Mouse (Mus musculus): ENCODE data around the gene Zbtb4.
"Not testable (repeated sequence)": the region's sequence is repeated elsewhere in the genome, so short reads cannot be mapped to it uniquely, and the experiment has no call there.

The Zbtb4 gene

DNA sequence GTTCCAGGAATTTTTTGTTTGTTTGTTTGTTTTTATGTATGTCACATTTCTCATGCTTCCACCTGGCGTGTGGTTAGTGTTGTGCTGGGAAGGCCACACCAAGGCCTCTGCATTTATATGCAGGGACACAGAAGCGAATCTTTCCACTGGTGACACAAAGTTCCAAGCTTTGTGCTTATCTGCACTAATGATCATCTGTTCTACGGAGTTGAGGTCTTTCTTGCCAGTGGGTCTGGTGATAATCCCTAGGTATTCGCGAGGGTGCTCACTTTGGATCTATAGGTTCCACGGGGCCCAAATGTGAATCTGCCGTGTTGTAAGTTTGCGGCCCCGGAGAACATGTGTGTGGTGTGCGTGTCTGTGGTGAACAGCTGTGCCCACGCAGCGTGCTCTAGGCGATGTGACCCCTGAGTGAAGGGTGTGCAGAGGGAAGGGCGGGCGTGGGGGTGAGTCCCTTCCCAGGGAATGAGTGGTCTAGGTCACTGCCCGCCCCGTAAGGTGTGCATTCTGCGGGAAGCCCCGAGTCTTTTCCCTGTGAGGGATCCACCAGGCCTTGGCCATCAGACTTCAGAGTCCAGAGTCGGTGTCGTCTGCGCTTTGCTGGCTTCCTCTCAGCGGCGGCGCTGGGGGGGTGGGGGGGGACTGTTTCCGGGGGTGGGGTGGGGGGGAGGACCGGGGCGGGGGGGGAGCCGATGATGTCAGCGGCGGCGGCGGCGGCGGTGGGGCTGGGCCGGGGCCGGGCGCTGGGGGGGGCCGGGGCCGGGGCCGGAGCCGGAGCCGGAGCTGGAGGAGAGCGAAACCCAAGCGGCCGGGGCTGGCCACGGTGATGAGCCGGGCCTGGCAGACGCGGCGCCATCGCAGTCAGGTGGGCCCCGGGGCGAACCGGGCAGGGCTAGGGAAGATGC lies at the start of gene Zbtb4:
TSS of gene Zbtb4 (plus strand) at position 692 of the 905 bp plus-strand sequence.
- peak; percentile 53 for DNase-seq

DNA sequence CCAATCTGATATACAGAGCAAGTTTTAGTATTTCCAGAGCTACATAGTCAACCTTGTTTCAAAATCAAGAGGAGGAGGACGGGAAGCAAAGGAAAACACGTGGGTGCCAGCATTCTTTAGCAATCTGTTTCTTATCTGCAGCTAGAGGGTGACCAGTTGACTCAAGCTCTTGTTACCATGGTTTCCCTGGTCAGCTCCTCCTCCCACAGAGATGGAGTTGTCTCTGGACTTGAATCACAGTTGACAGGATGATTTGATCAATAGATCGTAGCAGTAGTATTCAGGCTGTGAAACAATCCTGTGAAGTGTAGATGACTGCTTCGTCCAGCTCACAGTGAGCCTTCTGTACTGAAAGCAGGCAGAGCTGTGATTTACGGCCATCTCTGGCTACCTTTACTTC lies 49.8 kb upstream of the Zbtb4 start:
- peak; percentile 19 for DNase-seq

DNA sequence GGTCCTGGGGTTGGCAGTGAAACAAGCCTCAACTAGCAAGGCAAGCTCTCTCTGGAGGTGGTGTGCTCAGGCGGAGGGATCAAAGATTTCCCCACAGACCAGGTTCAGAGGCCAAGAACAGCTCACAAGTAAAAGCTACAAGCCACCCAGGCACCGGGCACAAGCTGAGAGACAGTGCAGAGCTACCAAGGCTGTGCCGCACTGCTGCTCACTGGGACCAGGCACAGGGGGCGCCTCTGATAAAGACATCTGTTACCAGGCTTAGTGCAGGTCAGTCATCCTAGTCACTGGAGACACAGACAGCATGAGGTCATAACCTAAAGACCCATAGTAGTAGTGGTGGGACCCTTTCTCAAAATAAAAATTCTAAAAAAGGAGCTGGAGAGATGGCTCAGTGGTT lies 48.8 kb upstream of the Zbtb4 start:
- DNase-seq = no peak

DNA sequence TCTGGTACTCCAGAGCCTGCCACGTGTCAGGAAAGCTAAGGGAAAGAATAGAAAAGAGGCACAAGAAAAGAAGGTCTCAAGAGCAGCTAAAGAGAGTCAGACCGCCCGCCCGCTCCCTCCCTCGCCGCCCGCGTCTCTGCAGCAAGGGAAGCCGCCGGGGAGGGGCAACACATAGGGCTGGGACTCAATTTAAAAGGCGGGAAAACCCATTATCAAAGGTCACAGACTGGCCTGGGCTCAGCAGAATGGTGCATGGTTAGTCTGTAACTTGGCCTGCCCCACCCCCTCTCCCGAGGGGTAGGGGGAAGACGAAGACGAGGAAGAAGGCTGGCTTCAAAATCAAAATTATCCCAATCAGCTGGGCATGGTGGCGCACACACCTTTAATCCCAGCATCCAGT lies 47.1 kb upstream of the Zbtb4 start:
- no peak for DNase-seq

DNA sequence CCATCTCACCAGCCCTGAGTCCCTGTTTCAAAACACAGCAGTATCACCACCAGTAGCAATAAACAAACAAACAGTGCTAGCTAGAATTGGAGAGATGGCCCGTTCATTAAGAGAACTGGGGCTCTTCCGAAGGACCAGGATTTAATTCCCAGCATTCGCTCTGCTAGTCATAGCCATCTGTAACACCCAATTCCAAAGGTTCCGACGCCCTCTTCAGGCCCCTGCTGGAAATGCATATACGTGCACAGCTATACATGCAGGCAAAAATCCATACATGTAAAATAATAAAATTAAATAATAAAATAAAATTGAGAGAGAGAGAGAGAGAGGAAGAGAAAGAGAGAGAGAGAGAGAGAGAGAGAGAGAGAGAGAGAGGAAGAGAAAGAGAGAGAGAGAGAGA lies 46.3 kb upstream of the Zbtb4 start:
- no peak for DNase-seq

DNA sequence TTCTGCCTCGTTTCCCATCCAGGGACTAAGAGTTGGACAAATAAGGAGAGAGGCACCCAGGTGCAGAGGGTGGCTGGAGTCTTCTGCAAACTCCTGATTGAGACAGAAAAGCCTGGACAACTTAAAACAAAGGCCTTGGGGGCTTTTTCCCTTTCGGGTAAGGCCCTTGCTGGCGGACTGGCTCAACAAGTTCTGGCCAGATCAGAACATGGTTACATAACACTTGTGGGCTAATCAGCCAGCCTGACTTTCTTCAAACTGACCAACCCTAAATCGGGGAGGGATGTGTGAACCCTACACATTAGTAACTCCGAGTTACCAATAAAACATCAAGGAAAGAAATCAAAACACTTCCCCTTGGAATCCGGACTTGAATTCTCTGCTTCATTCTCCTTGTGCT lies 44.9 kb upstream of the Zbtb4 start:
- DNase-seq = no peak

DNA sequence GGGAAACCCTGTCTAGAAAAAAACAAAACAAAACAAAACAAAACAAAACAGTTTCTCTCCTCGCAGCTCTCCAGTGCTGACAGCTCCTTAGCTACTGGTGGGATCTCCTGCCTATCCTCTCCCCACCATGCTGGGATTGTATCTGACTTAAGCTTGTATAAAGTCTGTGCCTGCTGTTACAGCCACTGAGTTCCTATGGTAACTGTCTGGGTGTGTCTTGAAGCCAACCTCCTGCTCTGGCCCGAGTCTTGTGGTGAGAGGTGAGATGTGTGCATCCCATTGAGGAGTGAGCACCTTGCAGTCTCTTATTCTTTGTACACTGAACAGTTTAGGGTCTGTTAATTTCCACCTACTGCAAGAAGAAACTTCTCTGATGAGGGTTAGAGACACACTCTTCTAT lies 42.6 kb upstream of the Zbtb4 start:
- no peak for DNase-seq

DNA sequence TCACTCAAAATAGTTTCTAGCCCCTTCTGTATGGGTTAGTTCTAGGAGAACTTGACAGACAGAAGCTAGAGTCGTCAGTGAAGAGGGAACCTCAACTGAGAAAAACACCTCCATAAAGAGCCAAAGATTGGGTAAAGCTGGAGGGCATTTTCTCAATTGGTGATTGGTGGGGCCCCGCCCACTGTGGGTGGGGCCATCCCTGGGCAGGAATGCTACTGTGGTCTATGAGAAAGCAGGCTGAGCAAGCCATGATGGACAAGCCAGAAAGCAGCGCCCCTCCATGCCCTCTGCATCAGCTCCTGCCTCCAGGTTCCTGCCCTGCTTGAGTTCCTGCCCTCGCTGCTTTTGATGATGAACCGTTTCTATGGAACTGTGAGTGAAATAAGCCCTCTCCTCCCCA lies 39.8 kb upstream of the Zbtb4 start:
- DNase-seq = no peak

DNA sequence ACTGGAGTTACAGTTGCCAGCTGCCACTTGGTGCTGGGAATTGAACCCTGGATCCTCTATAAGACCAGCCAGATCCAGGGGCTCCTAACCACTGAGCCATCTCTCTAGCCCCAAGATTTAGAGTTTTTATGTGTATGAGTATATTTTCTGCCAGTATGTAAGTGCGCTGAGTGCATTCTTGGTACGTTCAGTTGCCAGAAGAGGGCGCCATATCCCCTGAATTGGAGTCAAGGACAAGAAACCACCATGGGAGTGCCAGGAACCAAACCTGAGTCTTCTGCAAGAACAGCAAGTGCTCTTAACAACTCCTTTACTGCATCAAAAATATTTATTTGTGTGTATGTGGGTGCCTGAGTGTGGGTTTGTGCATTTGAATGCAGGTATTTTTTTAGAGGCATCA lies 36.6 kb upstream of the Zbtb4 start:
- peak; percentile 78 for DNase-seq

DNA sequence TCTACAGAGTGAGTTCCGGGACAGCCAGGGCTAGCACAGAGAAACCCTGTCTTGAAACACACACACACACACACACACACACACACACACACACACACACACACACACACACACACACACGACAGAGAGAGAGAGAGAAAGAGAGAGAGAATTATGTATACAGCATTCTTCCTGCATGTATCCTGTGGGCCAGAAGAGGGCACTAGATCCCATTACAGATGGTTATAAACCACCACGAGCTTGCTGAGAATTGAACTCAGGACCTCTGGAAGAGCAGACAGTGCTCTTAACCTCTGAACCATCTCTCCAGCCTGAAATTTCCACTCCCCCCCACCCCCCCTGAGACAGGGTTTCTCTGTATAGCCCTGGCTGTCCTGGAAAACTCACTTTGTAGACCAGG lies 34.3 kb upstream of the Zbtb4 start:
- DNase-seq = not testable (repeated sequence)

DNA sequence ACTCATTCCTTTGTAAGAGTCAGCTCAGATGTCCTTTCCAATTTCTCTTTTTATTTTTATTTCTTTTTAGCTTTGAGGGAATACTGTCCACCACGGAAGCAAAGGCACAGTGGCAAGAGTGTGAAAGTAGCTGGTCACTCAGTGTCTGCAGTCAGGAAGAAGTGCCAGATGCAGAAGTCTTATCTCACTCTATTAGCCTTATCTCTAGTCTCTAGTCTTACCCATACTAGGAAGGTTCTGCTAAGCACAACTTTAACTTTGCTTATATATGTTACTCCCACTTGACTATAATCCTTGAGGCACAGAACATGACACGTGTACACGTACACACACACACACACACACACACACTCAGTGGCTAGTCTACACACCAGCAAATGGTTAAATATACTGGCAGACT lies 14.1 kb upstream of the Zbtb4 start:
- DNase-seq = no peak

DNA sequence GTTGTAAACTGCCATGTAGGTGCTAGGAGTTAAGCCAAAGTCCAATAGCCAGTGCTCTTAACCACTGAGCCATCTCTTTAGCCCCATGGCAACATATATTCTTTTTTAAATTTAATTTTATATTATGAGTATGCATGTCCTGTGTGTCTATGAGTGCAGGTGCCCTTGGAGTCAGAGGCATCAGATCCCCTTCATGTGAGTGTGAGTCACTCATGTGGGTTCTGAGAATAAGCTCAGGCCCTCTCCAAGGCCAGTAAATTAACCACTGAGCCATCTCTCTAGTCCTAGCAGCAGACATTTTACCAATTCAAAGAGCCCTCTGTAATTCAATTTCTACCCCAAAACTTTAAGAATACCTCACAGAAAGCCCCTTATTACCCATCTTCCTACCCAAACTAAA lies 13.0 kb upstream of the Zbtb4 start:
- no peak for DNase-seq

DNA sequence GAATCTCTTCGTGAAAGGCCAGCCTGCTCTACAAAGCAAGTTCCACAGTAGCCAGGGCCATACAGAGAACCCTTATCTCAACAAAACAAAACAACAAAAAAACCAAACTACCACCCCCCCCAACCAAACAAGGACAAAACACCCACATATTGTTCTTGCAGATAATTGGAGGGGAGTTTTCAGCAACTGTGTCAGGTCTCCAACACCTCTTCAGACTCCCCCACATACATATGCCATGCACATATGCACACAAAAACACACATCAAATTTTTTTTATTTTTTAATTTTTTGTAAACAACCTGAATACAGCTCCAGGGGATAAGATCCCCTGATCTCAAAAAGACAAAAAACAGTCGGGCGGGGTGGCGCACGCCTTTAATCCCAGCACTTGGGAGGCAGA lies 11.5 kb upstream of the Zbtb4 start:
- DNase-seq = no peak

DNA sequence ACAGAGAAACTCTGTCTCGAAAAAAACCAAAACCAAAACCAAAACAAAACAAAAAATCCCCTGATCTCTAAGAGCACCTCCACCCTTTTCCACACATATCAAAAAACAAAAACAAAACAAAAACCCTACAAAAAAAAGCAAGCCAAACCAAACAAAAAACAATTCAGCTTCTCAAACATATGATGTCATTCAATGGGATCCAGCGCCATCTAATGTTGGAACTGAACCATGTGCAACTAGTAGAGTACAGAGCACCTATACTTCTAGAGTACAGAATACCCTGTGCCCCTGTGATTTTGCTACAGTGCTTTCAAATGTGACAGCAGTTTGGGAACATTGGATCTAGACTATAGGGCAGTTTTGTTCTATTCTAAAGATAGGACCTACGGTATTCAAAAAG lies 11.0 kb upstream of the Zbtb4 start:
- peak; percentile 52 for DNase-seq

DNA sequence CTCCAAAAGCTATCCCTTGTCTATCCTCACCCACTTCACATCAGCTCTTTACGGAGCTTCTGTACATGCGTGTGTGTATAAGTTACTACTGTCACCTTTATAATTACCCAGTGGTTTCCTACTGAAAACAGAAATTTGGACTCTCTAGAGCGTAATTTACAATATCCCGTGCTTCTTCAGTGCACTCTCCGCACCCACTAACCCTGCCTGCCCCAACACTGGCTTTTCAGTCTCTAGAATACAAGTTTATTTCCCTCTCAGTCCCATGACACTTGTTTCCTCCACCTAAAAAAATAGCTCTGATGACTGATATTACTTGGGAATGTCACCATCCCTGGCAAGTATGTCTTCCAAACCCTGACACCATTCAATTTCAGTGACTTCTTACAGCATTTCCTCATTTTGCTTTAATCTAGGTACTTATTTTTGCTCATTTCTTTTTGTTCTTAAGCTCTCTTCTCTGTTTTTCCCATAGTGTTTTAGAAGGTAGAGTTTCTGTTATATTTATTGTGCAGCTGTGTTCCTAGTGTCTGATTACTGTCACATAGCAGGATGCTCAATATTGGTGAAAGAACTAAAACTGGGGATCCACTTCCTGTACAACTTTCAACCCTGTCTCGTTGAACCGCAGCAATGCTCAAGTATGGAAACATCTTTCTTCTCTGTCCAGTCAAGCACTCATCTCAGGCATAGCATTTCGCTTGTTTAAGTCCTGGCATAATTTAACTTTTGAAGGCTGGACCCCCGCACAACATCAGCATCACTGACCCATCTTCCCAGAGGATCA lies 8.2 kb upstream of the Zbtb4 start:
- DNase-seq = no peak

DNA sequence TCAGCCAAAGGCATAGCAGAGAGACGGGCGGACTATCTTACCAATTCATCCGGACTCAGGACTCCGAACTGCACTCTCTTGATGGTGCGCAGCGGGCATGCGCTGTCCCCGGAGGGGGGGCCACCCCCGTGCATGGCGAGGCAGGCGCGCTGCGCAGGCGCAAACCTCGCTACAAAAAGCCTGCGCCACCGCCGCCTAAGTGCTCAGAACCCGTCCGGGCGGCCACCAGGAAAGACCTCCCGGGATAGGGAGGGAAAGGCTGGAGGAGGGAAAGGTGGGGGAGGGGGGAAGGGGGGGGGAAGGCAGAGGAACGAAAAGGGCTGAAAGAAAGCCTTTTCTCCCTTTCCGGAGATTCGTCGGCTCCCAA lies 7.6 kb upstream of the Zbtb4 start:
- DNase-seq = peak; percentile 98

DNA sequence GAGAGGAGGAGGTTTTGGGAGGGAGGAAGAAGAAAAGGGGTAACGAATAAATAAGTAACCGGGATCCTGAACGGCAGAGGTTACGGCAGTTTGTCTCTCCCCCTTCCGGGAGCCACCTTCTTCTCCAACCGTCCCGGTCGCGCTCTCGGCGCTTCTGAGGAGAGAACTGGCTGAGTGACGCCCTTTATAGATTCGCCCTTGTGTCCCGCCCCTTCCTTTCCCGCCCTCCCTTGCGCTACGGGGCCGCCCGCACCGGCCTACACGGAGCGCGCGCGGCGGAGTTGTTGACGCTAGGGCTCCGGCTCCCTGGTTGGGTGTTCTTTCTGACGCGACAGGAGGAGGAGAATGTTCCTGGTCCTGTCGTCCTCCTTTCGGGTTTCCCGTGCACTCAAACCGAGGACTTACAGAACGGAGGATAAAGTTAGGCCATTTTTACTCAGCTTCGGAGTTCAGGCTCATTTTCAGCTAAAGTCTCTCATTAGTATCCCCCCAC lies 7.2 kb upstream of the Zbtb4 start, which contains the start of gene Polr2a:
TSS of gene Polr2a (minus strand) at position 160 of the 493 bp plus-strand sequence.
- DNase-seq = peak; percentile 98

DNA sequence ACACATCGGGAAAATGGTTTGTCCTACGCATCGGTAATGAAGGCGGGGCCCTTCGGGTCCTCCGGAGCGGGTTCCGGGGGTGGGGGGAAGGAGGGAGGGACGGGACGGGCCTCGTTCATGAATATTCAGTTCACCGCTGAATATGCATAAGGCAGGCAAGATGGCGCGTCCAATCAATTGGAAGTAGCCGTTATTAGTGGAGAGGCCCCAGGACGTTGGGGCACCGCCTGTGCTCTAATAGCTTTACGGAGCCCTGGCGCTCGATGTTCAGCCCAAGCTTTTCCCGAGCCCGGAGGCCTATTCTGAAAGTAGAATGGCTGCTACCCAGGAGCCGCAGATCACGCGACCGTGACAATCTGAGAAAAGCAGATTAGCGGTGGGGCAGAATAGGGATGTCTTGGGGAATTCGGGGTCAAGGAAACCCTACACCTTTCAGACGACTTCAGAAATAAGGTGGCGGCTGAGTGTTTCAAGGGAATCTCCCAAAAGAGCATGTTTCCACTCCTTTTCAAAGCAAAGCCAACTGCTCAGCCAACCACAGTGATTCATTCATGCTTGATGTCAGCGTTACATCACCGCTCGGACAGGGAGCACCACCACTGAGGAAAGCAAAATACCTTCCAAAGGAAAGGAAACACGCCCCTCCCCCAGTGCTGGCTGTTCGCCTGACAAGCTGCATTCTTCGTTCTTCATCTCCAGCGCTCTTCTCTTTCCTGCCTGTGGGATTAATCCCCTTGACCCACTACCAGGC lies 6.6 kb upstream of the Zbtb4 start:
- DNase-seq = peak; percentile 88

DNA sequence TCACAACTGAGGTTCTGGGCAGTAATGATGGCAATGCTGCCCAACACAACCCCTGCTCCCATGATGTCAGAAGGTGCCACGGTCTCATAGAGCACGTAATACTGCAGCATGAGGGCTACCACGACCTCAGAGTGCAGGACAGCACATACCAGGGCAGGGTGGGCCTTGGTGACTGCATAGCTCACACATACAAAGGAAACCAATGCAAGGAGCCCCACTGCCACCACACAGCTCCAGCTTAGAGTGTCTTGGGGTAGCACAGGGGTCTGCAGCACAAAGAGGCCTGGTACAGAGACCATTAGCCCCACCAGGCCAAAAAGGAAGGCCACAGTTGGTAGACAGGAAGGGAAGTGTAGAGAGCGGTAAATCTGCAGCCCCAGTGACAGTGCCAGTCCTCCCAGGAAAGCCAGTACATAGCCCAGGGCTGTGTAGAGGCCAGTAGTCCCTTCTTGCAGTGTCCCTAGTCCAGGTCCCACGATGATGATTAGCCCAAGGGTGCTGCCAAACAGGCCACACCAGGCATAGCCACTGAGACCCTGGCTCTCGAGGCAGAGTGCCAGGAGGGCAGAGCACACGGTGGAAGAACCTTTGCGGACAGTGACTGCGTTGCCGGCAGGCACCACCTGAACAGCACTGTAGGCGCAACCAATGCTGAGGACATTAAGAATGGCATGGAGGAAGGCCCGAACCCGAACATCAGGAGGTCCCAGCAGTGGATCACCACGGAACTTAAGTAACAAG lies 5.4 kb upstream of the Zbtb4 start:
- no peak for DNase-seq

DNA sequence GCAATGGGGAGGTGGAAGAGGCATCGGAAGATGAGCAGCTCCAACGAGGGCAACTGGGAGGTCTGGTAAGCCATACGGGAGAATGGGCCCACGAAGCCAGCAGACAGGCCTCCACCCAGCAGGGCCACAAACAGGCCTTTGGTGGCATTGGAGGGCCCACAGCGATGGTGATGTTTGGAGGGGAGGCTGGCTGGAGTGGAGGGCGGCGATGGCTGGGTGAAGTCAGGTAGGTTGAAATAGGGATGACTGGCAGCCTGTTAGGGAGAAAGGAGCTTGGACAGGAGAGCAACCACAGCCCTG lies 4.9 kb upstream of the Zbtb4 start:
- no peak for DNase-seq

DNA sequence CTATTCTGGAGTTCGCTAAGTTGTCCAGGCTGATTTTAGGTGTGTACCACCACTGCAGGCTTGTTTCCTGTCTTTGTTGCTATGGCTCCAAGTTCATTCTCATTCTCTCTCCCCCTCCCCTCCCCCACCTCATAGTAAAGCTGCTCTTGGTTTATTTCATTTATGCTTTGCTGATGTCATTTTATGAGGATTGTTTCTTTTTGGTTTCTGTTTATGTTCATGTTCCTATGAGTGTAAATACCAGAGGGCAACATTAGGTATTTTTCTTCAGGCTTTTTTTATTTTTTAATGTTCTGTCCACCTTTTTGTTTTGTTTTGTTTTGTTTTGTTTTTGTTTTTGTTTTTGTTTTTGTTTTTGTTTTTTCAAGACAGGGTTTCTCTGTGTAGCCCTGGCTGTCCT lies 3.8 kb upstream of the Zbtb4 start, which contains the start of gene Slc35g3:
TSS of gene Slc35g3 (minus strand) at position 101 of the 400 bp plus-strand sequence.
- no peak for DNase-seq

DNA sequence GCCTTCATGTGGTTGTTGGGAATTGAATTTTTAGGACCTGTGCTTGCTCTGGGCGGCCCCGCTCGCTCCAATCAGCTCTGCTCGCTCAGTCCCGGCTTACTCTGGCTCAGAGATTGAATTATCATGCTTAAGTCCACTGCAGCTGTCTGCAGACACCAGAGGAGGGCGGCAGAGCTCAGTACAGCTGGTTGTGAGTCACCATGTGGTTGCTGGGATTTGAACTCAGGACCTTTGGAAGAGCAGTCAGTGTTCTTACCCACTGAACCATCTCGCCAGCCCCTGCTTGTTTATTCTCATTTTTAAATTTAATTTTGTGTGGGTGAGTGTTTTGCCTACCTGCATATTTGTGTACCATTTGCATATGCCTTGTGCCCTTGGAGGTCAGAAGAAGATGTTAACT lies 2.2 kb upstream of the Zbtb4 start:
- no peak for DNase-seq

Measured in lung, postnatal 14 days (tissue).